Mouse (Mus musculus) thymus, postnatal 36 days (tissue): ENCODE results near the gene Lipm.

Experiments
- DNase-seq, 2 experiments: peaks; one replicate each; pipeline ENCODE4 v3.0.0; 2022; ENCODE audit warnings: mixed read lengths in 2 of 2

Gene Lipm

GRCm38 (mm10) chr19:34166386-34166785 is 65.7 kb downstream of the Lipm start:
- no peak for DNase-seq

- DNase-seq: peak in 1 of 2 experiments; percentile 65
Measured at GRCm38 (mm10) chr19:34167896-34168661, 67.3 kb downstream of the Lipm start.

GRCm38 (mm10) chr19:34169121-34169520 is 68.4 kb downstream of the Lipm start:
- DNase-seq: no peak

GRCm38 (mm10) chr19:34171167-34171566 is 70.4 kb downstream of the Lipm start:
- DNase-seq: no peak
